Mouse (Mus musculus) myocyte (in vitro differentiated cells): Measurements from ENCODE around the gene Guk1.

Experiments used
- CEBPB ChIP-seq: IDR thresholded peaks from 2 replicates; pipeline ENCODE4 v1.6.1; 2011; ENCODE audit warnings: mild to moderate bottlenecking, moderate library complexity; ENCODE audit not compliant: poor library complexity, insufficient read depth, severe bottlenecking
- MYOD1 ChIP-seq, 3 experiments: IDR thresholded peaks; one replicate each; pipeline ENCODE4 v1.6.1; 2011; ENCODE audit warnings: control low read depth in 2 of 3, low read depth in 2 of 3, mild to moderate bottlenecking in 2 of 3, moderate library complexity in 1 of 3; ENCODE audit not compliant: insufficient read length in 2 of 3, control insufficient read depth in 1 of 3
- MYOG ChIP-seq, 3 experiments: IDR thresholded peaks; one replicate each; pipeline ENCODE4 v1.6.1; 2011; ENCODE audit warnings: control low read depth in 2 of 3, low read depth in 2 of 3, mild to moderate bottlenecking in 2 of 3; ENCODE audit not compliant: insufficient read length in 2 of 3, control insufficient read depth in 1 of 3, insufficient read depth in 1 of 3
- POLR2A ChIP-seq: IDR thresholded peaks from one replicate; pipeline ENCODE4 v1.6.1; 2011; ENCODE audit warnings: low read depth, mild to moderate bottlenecking, control low read depth, moderate library complexity; ENCODE audit not compliant: insufficient read length
- POLR2AphosphoS2 ChIP-seq: IDR thresholded peaks from one replicate; pipeline ENCODE4 v1.6.1; 2011; ENCODE audit warnings: low read depth, control low read depth; ENCODE audit not compliant: insufficient read length
- TCF12 ChIP-seq: IDR thresholded peaks from one replicate; pipeline ENCODE4 v1.6.1; 2011; ENCODE audit warnings: mild to moderate bottlenecking, control low read depth; ENCODE audit not compliant: poor library complexity, insufficient read depth, severe bottlenecking
- USF1 ChIP-seq: IDR thresholded peaks from one replicate; pipeline ENCODE4 v1.6.1; 2011; ENCODE audit warnings: low read depth, mild to moderate bottlenecking, control low read depth, moderate library complexity

DNA sequence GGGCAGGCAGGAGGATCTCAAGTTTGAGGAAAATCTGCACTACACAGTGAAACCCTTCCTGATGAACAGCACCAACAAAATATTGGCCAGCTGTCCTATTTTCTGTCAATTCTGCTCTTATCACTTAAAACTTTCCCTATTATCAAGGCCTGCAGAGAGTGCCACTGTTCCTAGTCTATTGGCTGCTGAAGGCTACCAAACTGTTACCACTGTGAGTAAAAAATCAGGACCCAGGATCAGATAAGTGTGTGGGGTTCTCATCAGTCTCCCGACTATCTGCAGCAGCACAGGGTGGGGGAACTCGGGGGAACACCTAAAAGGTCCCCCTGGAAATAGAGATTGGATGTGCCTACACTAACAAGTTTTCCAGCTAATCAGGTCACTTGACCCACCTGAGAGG lies 33.2 kb upstream of the Guk1 start:
- TF ChIP-seq POLR2A: no peak
- no peak for TF ChIP-seq TCF12
- no peak for TF ChIP-seq POLR2AphosphoS2
- no peak for TF ChIP-seq MYOG (IDR thresholded peaks at IDR 0.05; ENCODE audit: control insufficient read depth in 1 of 3, insufficient read depth in 1 of 3, insufficient read length in 2 of 3, low read depth in 2 of 3)
- TF ChIP-seq MYOD1 (IDR thresholded peaks at IDR 0.05; ENCODE audit: control insufficient read depth in 1 of 3, insufficient read length in 2 of 3, low read depth in 2 of 3): no peak
- TF ChIP-seq CEBPB: no peak
- no peak for TF ChIP-seq USF1
